Mouse (Mus musculus): ENCODE measurements around the gene Ncoa3.

Gene Ncoa3

DNA sequence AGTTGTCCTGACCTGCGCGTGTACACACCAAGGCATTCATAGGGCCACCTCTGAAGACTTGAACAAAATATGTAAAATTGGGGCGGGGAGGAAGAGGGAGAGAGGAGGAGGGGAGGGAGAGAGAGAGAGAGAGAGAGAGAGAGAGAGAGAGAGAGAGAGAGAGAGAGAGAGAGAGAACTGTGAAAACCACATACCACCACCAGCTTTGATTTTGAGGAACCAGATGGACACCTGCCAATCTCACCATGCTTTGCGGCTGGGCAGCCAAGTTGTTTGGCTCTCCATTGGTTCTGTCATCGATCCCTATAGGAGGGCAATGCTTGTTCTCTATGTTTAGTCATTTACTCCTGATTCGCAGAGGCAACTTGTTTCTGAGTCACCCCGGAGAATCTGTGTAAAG is 21.7 kb upstream of the Ncoa3 start:
- DNase-seq (ENCODE audit: low spot score): no peak

DNA sequence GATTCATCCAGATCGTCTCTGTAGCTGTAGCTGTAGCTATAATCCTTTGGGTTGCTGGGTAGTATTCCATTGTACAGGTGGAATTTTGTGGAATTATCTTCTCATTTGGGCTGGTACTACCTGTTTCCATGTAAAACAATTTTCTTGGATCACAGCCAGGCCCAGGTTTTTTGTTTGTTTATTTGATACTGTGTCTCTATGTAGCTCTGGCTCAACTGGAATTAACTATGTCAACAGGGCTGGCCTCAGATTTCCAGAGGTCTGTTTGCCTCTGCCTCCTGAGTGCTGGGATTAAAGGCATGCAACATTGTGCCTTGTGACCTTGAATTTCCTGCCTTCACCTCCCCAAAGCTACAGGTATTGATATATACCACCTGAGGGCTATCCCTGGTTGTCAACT is 18.1 kb upstream of the Ncoa3 start:
- no peak for DNase-seq (ENCODE audit: low spot score)

DNA sequence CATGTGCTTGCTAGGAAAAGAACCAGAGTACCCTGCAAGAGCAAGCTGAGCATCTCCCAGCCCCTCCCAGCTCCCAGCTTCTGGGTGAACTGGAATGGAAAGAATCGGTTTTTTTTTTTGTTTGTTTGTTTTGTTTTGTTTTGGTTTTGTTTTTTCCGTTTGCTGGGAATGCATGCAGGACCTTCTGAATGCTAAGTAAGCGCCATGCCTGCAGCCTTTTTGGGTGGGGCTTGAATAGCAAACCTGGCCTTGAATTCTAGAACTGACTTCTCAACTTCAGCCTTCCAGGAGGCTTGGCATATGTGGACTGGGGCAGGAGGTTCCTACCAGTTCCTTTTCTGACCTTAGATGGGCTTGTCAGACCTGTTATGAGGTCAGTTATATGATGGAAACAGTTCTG is 16.2 kb upstream of the Ncoa3 start:
- DNase-seq (ENCODE audit: low spot score): no peak

DNA sequence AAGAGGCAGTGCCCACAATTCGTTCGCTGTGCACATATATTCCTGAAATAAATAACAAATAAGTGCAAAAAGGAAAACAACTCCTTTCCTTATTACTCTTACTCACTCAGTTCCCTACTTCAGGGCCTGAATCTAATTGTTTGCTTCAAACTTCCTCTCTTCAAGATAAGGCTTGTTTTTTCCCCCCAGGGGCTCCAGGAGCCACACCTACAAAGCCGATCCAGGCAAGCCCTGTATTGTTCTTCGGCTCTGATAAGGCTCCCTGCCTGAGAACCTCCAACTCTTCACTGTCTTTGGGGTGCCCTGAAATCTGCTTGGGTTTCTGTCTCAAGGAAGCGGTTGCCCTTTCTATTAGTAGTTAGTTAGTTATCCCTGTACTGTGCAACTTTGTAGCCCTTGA is 15.6 kb upstream of the Ncoa3 start:
- no peak for DNase-seq (ENCODE audit: low spot score)

DNA sequence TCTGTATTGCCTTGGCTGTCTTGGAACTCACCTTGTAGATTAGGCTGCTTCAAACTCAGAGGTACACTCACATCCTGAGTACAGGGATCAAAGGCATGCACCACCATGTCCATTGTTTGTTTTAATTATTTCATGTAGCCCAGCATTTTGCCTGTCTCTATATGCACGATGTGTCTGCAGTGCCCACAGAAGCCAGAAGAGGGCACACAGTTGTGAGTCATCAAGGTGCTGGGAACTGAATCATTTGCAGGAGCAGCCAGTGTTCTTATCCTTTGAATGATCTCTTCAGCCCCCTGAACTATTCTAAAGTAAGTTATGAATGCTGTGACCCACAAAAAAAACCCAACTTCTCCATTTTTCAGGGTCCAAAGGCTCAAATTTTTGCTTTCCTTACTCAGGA is 14.3 kb upstream of the Ncoa3 start:
- no peak for DNase-seq (ENCODE audit: low spot score)

DNA sequence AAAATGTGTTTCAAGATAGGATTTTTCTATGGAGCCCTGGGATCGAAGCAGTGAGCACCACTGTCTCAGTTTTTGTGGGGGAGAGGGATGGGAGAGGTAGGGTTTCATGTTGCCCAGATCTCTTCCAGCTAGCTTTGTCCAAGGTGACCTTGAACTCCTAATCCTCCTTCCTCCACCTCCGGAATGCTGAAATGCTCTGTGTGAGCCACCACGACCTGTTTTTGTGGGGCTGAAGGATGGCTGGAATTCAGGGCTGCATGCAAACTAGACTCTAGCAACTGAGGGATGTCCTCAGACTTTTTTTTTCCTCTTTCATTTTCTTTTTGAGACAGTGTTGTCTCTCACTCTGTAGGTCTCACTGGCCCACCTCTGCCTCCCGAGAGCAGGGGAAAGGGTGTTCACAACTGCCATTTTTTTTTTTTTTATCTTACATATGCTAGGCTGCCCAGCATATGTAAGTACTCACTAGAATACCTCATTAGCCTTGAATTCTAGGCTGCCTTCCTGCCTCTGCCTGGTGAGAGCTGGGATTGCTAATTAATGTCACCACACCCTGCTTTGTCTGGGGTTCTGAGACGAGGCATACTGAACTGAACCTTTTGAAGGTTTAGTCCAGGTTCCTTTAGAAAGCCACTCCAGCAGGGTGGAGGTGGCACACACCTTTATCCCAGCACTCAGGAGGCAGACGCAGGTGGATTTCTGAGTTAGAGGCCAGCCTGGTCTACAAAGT is 11.0 kb upstream of the Ncoa3 start:
- no peak for DNase-seq (ENCODE audit: low spot score)

DNA sequence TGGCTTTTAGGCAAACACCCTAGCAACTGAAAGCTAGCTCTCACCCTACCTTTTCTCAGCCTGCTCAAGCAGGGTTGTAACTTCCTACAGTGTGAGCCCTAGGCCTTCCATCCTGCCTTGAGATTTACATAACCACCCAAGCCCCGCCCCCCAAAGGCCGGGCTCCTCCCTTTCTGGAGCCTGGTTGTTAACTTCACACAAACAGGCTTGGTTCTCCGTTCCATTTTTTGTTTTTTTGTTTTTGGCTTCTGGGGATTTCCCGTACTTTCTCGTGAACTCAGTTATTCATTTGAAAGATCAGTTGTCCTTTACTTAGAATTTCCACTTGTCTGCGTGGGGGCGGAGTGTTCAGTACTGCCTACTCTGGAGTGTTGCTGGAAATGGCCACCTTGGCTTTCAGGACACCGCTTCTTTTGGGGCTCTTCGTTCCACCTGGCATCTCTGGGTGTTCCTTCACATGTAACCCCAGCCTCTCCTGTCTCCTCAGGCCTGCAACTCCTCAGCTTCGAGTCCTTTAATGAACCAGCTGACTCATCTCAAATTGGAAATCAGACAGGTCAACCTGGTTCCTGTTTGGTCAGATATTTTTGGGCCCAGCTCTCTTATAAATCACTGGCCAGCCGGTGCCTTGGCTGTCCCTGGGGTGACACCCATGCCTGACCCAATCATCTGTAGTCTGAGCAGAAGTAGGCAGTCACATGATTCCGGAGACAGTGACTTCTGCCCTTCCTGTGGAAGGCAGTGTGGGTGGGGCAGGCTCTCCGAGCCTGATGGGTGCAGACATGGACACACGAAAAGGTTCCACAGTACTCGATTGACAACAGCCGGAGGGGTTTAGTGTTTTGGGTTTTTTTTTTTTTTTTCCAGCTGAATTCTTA is 9.7 kb upstream of the Ncoa3 start:
- peak; percentile 76 for DNase-seq (ENCODE audit: low spot score)

DNA sequence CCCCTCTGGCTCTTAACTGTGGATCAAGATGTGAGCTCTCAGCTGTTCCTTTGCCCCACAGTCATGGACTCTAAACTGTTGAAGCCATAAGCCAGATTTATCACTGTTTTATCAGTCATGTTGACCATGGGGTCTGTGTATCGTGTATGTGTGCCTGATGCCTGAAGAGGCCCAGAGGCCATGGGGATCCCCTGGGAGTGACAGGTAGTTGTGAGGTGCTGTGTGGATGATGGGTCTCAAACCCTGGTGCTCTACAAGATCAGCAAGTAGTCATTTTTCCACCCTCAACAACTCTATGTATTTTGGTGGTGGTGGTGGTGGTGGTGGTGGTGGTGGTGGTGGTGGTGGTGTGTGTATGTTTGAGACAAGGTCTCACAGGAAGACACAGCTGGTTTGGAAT is 8.1 kb upstream of the Ncoa3 start:
- no peak for DNase-seq (ENCODE audit: low spot score)

DNA sequence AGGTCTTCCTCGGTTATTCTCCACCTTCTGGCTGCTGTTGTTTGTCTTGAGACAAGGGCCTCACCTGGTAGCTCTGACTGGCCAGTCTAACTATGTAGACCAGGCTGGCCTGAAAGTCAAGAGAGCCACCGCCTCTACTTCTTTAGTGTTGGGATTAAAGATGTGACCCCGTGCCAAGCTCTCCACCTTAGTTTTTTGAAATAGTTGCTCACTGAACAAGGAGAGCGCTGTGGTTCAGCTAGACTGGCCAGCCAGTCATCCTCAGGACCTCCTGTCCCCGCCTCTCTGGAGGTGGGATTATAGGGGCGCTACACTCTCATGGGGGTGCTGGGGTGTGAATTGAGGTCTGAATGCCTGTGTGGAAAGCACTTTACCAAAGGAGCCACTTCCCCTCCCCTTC is 7.5 kb upstream of the Ncoa3 start:
- DNase-seq (ENCODE audit: low spot score): no peak

DNA sequence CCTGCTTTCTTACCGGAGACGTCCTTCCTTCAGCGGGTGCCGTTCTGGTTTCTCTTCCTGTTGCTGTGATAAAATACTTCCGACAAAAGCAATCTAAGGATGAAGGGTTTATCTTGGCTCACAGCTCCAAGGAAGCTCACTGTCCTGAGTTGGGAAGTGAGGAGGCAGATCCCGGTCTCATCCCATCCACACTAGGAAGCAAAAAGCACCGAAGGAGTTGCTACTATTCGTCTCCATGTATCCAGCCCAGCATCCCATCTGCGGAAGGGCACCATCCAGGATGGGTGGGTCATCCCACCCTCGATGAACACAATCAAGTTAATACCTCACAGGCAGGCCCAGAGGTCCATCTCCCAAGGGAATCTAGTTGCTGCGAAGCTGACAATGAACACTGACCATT is 6.9 kb upstream of the Ncoa3 start:
- DNase-seq (ENCODE audit: low spot score): no peak

DNA sequence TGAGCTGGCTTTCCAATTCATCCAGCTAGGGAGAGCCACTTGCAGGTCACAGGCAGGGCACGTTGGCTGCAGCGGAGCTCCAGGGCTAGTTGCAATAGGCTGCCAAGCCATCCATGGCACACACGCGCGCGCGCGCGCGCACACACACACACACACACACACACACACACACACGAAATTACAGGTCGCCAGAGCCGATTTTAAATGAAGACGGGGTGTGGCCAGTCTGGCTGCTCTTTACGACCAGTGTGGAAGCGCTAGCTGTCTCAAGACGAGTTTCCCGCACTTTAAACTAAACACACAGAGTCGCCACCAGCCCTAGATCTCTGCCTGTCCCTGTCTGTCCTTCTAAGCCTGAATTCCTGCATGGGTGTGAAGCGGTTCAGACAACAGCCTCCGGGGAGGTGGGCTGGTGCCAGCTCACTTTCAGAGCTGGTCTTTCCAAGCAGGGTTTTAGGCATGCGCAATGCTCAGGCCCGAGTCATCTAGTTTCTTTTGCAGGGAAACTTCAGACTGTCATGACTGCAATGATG is 5.4 kb upstream of the Ncoa3 start:
- DNase-seq (ENCODE audit: low spot score): no peak

DNA sequence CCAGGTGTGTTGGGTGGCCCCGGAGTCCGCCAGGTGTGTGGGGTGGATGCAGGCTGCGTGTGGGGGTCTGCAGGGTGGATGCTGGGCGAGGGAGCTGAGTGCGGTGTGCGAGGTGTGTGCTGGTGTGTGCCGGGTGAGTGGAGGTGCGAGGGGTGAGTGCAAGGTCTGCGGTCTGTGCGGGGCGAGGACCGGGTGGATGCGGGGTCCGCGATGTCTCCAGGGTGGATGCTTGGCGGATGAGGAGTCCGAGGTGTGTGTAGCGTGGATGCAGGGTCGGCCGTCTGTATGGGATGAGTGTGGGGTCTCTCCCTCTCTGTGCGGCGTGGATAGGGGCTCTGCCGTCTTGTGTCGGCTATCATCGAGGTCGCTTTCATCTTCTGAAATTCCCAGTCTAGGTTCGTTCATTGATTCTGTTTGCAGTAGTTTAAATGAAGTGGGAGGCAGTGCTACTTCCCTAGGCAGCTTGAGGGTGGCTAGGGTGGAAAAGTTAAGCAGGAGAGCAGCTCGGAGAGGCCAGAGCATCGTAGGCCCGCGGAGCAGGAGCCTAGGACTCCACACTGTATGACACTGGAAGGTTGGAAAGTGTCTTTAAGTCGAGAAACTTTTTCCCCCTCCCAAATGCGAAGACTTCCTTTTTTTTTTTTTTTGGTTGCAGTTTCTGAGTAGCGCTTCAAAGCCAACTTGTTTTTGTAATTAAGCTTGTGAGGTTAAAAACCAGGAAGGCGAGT is 901 bp downstream of the Ncoa3 start:
- DNase-seq (ENCODE audit: low spot score): no peak

DNA sequence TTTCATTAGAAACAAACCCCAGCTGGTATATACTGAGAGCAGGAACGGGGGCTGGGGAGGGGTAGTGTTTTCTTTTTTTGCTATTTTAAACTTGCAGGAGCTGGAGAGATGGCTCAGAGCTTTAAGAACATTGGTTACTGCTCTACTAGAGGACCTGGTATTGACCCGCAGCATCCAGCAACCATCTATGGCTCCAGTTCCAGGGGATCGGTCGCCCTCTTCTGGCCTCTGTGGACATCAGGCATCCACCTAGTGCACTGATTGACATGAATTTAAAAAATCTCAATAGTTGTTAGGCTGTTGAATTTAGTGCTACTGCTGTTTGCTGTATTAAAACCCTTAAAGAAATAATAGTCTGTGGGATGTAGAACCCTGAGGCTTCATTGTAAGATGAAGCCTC is 1.9 kb downstream of the Ncoa3 start:
- DNase-seq (ENCODE audit: low spot score): no peak

DNA sequence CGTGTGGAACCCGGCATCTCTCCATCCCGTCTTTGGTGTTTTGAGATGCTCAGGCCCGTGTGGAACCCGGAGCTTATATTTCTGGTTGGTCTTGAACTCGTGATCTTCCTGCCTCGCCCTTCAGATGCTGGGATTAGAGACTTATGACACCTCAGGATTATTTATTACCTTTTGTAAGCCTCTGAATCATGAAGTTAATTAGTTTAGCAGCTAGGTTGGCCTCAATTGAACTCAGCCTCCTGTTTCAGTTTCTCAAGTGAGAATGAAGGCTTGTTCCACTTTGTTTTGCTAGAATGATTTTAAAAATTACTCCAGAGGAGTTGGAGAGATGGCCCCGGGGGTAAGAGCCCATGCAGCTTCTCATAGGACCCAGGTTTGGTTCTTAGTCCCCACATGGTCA is 3.3 kb downstream of the Ncoa3 start:
- no peak for DNase-seq (ENCODE audit: low spot score)

DNA sequence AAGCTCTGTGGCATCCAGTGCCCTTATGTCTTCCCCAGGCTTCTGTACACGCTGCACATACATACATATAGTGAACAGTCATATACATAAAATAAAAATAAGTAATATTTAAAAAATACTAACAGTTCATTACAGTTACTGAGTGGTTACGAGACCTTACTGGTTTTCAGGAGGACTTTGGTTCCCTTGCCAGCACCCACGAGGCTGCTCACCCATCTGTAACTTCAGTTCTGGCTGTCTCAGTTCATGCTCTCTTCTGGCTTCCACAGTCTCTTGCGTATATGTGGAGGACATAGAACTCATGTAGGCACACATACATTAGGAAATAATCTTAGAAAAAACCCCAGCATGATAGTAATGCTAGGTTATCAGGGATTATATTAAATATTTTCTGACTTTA is 3.7 kb downstream of the Ncoa3 start:
- no peak for DNase-seq (ENCODE audit: low spot score)

DNA sequence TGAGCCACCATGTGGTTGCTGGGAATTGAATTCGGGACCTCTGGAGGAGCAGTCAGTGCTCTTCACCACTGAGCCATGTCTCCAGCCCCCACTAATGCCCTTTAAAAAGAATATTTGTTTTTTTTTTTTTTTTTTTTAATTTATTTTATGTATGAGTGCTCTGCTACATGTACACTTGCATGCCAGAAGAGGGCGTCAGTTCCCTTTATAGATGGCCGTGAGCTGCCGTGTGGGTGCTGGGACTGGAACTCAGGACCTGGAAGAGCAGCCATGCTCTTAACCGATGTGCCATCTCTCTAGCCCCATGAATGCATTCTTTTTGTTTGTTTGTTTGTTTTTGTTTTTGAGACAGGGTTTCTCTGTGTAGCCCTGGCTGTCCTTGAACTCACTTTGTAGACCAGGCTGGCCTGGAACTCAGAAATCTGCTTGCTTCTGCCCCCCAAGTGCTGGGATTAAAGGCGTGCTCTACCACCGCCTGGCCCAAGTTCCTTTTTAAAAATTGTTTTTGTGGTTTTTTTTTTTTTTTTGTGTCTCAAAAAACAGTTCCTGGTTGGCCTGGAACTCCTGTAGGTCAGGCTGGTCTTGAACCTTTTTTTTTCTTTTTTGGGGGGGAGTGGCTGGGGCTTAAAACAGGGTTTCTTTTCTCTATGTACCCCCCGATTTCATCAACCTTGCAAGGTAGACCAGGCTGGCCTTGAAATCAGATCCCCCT is 5.0 kb downstream of the Ncoa3 start:
- DNase-seq (ENCODE audit: low spot score): no peak

DNA sequence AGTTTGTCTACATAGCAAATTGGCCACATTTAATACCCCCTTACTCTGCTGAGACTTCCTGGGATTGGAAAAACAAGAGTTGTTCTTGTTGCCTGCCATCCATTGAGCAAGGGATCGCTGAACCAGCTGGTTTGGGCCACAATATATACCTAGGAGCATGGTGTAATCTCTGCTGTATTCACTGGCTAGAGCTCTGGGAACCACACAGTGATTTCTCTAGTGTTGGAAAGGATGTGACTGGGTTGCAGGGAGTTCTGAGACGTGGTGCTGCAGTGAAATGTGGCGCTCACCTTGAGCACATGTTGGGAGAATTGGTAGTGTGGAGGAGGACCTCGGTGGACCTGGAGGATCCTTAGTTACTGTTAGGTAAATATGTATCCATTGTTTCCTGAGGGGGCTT is 6.5 kb downstream of the Ncoa3 start:
- DNase-seq (ENCODE audit: low spot score): no peak

DNA sequence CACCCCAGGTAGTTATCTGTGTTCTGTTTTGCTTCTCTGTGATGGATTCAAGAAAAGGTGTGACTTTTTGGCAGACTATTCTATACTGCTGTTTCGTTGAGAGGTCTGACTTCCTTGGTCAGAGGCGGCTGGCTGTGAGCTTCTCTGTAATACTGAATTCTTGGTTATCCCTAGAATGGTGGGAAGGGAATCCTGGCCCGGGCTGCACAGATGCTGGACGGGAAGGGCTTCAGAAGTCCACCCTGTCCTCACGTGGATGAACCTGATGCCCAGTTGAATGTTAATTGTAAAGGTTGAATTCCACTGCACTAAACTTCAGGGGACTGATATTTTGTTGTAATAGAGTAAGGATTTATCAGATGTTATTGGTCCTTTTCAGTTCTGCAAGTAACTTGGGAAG is 7.4 kb downstream of the Ncoa3 start:
- DNase-seq (ENCODE audit: low spot score): no peak

DNA sequence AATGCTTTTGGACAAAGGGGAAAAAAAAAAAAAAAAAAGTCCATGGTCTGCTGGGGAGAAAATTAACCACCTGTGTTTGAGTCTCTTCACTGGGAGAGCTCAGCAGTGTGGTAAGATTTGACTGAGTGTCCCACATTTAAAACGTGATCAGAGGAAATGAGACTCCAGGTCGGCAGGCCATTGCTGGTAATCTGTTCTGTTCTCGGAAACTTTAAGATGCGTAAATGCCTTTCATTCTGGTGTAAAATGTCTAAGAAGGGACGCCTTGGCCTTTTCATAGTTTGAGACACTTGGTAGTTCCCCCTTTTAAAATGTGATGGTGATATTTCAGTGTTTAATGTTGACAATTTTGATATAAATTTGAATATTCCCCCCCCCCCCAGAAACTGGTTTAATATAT is 7.8 kb downstream of the Ncoa3 start:
- DNase-seq (ENCODE audit: low spot score): no peak

DNA sequence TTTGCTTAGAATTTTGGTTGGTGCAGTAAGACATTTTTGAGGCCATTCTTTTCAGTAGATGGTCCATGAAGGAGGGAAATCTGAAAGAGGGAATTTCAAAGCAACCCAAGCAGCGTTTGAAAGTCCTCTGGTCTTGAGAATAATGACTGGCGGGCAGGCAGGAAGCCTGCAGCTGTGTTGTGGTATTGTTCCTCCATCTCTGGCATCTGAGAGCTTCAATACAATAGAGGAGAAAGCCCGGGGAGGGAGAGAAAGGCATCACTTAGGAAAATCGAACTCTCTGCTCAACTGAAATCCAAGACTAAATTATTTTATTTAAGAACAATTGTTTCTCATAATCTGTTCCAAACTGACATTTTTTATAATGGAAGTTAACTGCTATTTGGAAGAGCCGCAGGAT is 8.3 kb downstream of the Ncoa3 start:
- DNase-seq (ENCODE audit: low spot score): no peak

DNA sequence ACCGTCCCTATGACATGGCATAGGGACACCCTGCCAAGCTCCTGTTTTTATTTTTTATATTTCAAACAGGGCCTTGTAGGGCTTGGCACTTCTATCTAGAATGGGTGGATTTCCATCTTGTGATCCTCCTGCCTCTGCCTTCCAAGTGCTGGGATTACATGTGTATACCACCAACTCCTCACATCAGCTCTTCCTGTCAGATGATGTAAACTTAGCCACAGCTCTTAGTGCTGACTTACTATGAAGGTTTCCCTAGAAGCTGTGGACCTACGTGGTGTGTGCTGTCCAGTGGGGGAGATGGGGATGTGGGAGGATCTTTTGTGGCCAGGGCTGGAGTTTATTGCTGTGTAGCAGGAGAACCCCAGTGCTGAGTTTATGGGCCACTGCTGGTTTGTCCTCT is 8.9 kb downstream of the Ncoa3 start:
- no peak for DNase-seq (ENCODE audit: low spot score)

DNA sequence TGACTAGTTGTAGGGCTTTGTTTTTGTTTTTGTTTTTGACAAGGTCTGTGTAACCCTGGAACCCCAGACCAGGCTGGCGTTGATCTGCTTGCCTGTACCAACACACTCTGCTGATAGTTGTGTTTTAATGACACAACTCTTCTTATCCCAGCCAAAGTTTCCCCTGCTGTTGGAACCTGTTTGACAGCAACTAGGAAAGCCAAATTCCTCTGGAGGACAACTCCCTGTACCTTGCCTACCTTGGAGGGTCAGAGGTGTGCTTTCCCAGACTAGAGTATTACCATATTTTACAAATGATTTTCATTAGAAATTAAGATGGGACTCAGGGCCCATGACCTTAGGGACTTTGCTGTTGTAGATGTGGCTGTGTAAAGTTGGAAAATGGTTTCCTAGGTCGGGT is 9.3 kb downstream of the Ncoa3 start:
- DNase-seq (ENCODE audit: low spot score): no peak

Measured in c-Kit-positive CD71-positive TER-119-positive erythroid progenitor cells, embryonic 14.5 days (primary cell).